Mouse (Mus musculus) 3134 (cell line): ENCODE measurements around the gene Amotl2.
A peak's percentile ranks its signal among the peaks of the same experiment; 100 is the strongest.

Source experiments
- DNase-seq: peaks from one replicate; pipeline ENCODE4 v3.0.0-alpha.2; 2011; ENCODE audit warnings: low spot score; ENCODE audit not compliant: insufficient read length; ENCODE audit errors: extremely low read depth

The Amotl2 gene

DNA sequence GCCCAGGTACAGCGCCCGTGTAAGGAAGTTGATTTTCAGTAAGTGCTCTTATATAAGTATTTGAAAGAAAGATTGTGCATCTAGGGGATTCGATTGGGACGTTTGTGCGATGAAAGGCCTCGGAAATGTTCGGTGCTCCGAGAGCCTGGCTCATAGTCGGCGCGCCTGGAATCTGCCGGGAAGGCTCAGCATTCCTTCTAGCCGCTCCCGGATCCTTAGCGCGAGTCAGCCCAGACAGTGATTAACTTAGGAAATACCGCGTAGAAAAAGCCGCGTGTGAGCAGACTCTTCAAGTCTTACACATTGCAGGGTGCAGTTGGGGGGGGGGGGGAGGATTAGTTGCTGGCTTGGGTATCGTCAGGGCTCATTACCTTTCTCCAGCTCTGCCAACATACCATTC, 2.2 kb downstream of the Amotl2 start:
- no peak for DNase-seq

DNA sequence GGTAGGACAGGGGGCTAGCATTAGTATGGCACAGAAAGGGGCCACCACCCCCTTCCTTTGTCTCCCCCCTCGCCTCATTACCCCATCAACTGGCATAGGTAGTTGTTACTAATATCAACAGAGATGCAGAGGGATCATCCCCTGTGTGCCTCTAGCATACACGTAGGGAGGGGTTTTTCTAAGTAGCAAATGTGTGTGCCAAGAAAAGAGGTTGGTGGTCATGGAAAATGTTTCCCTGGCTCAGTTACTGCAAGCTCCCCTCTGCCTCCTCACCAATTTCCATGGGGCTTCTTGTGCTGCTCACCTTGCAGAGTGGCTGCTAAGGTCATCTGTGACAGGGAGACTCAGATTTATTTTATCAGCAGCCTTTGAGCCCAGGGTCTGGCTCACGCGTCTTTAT, 2.6 kb downstream of the Amotl2 start:
- DNase-seq = peak; percentile 32

DNA sequence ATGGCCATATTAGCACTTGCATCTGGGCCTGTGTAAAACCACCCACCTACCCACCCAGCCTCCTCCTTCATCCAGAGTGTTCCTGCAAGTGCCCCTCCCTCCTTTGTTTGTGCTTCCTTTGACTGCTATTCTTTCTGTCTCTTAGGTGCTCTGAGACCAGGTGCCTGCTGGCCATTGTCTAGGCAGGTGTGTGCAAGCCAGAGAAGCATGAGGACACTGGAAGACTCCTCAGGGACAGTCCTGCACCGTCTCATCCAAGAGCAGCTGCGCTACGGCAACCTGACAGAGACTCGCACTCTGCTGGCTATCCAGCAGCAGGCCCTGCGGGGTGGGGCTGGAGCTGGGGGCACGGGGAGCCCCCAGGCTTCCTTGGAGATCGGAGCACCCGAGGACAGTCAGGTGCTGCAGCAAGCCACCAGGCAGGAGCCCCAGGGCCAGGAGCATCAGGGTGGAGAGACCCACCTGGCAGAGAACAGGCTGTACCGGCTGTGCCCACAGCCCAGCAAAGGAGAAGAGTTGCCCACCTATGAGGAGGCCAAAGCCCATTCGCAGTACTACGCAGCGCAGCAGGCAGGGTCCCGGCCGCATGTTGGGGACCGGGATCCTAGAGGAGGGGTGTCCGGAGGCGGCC, 3.6 kb downstream of the Amotl2 start:
- peak; percentile 67 for DNase-seq

DNA sequence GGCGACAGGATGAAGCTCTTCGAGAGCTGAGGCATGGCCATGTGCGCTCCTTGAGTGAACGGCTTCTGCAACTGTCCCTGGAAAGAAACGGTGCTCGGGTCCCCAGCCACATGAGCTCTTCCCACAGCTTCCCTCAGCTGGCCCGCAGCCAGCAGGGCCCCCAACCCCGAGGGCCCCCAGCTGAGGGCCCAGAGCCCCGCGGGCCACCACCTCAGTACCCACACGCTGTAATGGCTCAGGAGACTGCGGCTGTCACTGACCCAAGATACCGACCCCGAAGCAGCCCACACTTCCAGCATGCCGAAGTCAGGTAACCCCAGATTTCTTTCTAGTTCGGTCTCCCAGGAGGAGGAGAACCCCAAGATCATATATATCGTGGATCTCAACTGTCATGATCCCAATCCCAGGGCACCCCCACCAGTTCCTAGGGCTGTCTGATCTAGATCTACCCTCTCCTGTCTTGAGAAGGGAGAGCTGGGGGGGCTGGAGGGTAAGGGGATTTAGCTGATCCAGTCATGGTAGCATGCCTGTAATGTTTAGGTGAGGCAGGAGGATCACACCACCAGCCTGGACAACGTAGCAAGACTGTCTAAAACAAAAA, 4.2 kb downstream of the Amotl2 start:
- no peak for DNase-seq

DNA sequence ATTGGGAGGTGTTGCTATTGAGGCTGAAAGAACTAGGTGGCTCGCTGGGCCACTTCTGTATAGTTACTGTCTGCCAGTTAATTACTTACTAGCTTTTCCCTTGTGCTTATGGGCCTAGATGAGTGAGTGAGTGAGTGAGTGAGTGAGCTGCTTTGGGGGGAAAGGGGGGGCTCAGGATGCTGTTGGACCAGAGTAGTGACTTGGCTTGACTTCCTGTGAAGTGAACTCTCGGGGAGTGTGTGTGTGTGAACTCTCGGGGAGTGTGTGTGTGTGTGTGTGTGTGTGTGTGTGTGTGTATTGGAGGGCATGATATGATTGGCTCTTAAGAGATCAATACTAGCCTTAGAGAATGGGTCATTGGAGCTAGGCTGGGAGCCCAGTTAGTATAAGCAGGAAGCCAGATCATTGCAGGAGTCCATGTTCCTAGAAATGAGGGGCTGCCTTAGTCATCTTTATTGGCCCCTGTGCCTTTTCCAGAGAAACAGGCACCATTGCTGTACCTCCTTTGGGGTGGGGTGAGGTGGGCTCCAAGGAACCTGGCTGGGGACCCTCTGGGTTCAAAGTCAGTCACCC, 5.0 kb downstream of the Amotl2 start:
- peak; percentile 38 for DNase-seq

DNA sequence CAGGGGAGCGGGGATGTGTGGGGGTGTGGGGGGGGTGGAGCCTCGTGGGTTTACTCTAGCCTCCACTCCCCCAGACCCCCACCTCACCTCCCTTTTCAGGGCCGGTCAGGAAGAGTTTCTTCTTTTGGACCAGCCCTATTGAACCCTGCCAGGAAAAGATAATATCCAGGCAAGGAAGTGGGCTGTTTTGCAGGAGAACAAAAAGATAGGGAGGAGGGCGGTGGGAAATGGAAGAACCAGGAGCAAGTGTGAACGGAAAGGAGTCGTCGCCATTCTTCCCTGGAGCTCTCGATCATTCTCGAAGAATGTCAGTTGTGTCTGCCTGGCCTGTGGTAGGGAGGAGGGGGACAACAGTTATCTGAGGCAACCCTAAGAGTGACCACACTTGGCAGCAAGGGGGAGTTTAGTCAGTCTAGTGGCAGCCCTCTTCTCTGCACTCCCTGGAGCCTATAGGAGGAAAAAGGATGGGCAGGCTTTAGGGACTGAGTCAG, 5.6 kb downstream of the Amotl2 start:
- DNase-seq = peak; percentile 43

DNA sequence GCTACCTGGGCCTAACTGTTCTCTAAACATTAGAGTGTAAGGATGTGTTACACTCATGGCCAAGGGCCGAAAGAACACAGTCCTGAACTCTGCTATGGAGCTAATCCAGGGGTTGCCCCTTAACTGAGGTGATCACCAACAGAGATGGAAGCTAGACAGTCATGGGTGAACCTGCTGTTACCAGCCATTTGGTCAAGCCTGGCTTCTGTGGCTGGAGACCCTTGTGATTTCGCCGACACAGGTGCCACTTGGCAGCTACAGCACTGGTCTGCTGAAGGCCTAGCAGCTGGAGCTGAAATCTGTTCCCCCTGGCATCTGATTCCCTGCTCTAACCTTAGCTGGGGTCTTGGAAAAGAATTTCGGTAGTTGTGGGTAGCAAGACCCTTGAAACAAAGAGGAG, 6.3 kb downstream of the Amotl2 start:
- DNase-seq = peak; percentile 20

DNA sequence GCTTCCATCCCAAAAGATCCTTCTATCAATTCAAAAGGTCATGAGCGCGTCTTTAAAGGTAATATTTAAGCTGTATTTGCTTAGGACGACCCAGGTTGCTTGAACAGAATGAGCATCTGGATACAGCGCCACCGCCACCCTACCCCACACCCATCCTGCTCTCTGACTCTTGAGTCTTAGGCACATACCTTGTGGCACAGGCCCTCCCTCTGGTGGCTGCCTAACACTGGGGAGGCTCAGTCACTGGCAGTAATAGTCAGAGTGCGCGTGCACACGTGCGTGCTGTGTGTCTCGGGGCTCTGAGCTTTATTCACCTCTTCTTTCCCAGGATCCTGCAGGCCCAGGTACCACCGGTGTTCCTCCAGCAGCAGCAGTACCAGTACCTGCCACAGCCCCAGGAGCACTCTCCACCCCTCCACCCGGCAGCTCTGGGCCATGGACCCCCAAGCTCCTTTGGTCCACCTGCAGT, 6.8 kb downstream of the Amotl2 start:
- DNase-seq = peak; percentile 66

DNA sequence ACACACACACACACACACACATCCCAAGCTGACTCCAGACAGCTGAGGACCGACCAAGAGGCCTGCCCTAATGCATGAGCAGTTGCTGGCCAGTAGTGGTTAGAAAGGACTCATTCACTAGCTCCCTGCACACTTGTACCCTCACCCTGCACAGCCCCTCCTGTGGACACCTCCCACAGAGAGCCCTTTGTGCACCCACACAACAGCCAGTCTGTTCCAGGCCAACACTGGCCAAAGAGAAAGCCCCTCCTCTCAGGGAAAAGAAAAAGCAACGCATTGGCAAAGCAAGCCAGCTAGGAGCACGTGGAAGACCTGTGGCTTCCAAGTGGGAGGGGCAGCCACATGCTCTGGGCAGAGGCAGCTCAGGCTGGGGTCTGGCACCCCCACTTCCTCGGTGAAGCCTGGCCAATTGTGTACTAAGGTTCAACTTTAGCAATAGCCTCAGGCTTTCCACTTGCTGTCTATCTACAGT, 7.6 kb downstream of the Amotl2 start:
- peak; percentile 84 for DNase-seq

DNA sequence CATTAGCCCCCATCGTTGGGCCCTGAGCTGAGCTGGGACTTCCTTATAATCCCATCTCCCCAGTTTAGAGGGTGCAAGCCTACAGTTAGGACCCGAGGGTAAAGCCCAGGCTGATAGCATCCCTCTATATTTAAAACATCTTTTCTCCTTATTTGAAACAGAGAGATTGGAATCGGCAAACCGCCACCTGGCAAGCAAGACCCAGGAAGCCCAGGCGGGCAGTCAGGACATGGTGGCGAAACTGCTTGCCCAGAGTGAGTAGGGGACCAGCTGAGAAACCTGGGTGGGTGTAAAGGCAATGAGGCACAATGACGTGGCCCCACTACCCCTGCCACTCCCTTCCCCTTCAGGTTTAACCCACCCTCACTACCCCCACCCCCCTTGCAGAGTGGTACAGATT, 8.5 kb downstream of the Amotl2 start:
- DNase-seq = no peak

DNA sequence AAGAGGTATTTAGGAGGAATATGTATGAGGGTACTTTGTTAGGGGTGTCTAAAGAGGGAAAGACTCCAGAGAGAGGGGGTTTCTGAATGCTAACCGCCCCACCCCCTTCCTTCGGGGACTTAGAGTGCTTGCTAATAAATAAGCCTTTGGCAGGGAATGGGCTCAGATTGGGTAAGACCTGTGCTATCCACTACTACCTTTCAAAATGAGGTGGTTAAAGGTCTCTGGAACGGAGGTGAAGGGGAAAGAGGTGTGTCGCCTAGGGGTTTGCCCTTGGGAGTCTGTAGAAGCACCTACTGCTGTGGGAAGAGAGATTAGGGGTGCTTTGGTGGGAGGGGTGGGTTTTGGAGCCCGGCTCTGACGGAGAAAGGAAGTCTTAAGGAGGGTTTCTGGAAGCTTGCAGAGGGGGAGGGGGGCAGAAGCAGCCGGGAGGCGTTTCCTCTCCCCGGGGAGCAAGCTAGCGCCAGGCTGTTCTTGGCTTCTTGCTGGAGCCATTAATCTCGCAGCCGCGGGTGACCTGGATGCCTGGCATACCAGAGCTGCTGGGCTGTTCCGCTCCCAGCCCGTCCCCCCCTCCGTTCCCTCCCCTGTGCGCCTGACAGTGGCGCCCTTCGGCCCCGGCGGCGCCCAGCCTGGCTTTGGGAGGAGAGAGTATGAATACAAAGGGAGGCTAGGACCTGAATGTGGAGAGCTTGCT, 9.6 kb downstream of the Amotl2 start:
- DNase-seq = peak; percentile 93

DNA sequence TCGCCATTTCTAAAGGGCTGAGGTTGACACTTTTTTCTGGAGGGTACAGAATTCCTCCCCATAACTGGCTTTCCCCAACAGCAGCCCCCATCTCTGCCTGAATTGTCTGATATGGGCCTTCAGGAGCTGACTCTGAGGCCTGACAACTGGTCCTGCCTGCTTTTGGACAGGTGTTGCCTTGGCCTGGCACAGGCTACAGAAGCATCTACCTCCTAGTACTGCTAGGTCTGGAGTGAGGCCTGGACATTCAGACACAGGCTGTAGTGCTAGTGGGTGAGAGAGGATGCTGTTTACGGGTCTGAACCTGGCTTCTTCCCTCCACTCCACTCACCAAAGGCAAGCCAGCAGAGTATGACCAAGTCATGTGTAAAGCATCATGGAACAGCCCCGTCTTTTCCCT, 10.3 kb downstream of the Amotl2 start:
- no peak for DNase-seq

DNA sequence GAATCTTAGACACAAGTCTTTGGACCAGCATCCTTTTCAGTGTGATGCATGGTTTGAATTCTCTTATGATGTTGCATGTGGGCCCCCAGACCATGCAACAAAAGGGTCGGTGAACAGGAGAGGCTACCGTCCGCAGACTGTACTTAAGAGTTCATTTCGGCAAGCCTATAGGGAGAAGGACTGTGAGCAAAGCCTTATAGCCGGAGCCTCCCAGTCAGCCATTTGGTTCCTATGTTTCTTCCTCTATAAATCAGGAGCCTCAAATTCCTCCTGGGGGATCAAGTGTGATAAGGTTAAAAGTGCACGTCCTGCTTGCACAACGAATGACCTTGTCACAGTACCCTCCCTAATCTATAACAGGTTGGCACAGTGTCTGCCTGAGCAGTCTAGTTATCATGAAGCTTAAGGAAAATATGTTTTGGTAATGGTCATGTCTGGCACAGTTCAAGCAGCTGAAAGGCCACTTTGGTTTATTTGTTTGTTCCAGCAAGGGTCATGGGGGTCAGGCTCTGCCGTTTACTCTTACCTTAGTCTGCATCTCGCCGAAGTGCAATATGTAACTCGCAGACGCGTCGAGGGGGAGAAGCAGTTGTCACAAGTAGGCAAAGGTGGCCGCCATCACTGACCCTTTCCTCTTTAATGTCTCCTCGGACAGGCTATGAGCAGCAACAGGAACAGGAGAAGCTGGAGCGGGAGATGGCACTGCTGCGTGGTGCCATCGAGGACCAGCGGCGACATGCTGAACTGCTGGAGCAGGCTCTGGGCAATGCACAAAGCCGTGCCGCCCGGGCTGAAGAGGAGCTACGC, 11.4 kb downstream of the Amotl2 start:
- no peak for DNase-seq

DNA sequence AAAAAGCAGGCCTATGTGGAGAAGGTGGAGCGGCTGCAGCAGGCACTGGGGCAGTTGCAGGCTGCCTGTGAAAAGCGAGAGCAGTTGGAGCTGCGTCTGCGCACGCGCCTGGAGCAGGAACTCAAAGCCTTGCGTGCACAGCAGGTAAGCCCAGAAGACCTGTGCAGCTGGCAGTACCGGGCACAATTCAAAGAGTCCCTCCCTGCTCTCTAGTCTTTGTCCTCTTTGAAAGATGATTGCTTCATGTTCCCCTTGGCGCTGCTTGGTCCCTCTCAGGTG, 11.9 kb downstream of the Amotl2 start:
- DNase-seq = no peak

DNA sequence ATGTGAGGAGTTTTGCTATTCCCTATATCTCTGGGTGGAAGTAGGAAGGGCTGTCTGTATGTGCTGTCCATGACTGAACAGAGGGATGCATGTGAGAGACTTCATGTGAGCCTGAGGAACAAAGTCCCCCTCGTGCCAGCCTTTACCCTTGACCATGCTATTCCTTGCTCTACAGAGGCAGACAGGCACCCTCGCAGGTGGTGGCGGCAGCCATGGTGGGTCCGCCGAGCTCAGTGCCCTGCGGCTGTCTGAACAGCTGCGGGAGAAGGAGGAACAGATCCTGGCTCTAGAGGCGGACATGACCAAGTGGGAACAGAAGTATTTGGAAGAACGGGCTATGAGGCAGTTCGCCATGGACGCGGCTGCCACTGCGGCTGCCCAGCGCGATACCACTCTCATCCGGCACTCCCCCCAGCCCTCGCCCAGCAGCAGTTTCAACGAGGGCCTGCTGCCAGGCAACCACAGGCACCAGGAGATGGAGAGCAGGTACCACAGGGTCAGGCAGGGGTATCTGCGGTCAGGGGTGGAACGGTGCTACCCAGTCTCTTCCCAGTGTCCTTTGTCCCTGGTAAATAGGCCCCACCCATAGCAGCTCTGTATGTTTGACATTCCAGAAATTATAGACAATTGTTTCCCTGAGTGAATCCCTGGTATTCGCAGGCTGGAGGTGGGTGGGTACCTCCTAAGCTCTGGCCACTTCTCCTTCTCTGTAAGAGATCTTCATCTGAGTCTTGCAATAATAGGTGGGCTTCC, 12.8 kb downstream of the Amotl2 start:
- no peak for DNase-seq

DNA sequence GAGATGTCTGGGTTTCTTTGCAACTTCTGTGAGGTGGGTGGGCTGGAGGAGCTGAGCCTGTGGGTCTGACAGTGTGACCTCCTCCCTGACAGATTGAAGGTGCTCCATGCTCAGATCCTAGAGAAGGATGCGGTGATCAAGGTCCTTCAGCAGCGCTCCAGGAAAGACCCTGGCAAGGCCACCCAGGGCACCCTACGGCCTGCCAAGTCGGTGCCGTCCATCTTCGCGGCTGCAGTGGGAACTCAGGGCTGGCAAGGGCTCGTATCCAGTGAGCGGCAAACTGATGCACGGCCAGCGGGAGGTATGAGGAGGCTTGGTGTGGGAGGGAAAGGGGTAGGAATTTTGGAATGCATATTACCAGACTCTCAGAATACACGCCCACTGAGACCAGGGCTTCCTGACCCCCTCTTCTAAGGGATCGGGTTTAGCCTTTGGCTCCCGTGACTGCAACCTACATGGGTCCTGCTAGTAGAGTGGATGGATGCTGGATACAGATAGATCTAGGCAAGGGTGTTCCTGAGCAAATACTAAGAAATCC, 13.5 kb downstream of the Amotl2 start:
- DNase-seq = no peak

DNA sequence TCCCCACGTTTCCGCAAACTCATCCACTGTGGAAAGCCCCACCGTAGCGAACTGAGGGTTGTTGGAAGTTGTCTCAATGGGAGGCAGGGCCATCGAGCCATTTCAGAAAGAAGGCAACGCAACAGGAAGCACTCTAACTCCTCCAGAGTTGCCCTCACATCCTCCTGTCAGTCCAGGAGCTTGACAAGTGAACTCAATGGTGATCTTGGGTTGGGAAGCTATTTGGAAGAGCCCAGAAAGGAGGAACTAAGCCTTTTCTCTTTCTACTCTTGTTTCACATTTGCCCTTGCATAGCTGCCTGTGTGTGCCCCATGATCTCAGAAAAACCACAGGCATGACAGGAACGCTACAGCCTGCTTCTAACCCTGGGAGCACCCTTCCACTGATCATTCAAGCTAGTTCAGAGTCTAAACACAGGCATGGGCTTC, 14.6 kb downstream of the Amotl2 start:
- DNase-seq = peak; percentile 68

DNA sequence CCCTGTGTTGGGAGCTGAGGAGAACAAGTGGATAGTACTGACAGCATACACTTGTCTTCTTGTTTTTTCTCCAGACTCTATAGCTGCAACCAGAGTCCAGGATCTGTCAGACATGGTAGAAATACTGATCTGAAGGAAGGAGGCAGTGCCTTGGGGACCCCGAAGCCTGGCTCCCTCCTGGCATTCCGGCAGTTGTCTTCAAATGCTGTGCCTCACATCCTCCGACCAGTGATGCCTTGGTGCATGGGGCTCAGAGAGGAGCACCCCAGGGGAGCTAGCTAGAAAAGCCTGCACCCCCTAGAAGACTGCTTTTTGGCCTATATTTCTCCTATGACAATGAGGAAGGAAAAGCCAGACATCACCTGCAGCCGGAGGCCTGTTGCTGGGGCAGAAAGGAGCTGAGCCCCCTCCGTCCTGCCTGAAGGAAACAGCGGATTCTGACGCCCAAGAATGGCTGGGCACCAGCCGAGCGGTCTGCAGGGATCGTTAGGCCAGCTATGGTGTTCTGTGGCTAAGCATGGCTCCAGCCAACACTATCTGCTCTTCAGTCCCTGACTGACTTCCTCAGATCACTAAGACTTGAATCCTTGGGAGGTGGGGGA, 15.2 kb downstream of the Amotl2 start:
- DNase-seq = no peak

DNA sequence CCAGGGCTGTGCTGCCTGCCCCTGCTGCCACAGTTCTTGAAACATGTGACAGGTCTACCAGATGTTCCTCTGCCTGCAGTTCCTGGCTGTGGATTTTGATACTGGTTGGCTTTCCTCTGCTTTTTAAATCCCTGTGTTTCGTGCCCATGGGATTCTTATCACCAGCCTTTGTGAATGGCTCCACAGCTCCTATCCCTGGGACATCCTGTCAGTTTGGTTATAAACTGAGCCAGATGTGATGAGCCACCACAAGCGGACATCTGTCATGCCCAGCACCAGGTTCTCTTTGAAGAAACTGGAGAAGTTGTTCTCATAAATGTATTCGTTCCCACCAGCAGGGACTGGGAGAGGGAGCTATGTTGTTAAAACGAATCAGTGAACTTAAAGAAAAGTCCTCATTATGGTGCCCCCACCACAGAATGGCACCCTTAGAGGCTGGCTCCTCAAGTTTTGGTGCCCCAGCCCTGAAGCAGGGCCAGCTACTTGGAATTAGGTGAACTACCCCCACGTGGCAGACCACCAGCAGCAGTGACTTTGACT, 15.9 kb downstream of the Amotl2 start:
- no peak for DNase-seq
